Mouse (Mus musculus): ENCODE measurements around the gene Mvb12b. TPM values are rescaled to one million over a fixed set of nuclear protein-coding genes. Genes with fewer than 3 reads are reported as not detected.

Mvb12b gene
- polyA plus RNA-seq, 1 experiment from 2014 or later, result 30.9 TPM

DNA sequence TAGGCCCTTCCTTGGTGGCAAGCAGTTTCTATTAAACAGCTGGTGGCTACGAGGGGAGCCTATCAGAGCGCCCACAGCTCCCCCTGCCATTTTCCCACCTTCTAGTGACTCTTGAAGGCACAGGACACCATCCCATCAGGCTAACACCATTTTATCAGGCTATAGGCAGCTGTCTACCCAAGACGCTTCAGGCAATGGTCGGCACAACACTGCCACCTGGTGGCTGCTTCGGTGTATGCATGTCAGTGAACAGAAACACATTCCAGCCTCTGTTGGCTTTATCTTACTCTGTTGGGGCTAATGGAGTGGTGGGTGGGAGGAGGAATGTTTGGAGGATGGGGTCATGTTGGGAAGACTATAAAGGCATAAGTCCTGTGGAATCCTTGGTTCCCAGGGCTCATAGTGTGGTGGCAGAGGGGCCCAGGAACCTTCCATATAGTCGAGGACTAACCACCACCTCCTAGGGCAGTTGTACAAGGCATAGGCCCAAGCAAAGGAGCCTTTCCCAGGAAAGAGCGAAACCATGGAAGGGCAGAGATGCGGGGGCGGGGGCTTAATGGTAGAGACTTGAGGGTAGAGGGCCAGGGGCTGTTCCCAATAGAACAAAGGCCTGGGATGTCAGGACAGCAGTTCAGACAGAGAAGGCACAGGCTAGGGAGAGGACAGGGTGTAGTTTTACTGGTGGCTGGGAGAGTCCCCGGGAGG is 152.8 kb downstream of the Mvb12b start:
- no peak overlapping the region for H3K27ac ChIP-seq (ENCODE audit: low read depth, low read length)
- H3K9me3 ChIP-seq (ENCODE audit: control insufficient read depth, low read length), result no peaks in the 10 kb centered on the region
- no peak overlapping the region for H3K9ac ChIP-seq (ENCODE audit: low read length)
- no peaks in the 10 kb centered on the region for H3K36me3 ChIP-seq (ENCODE audit: control insufficient read depth, insufficient read depth, low read length)
- H3K27me3 ChIP-seq (ENCODE audit: control insufficient read depth, insufficient read depth, low read length), result no peaks in the 10 kb centered on the region; the same call in 1 of the 2 replicates
- no peak overlapping the region for H3K4me2 ChIP-seq (ENCODE audit: low read depth, low read length, severe bottlenecking)
- peak; percentile 92 for DNase-seq (ENCODE audit: low spot score)
- WGBS, result 43% methylated on average over 10 of the region's 10 CpGs
- ATAC-seq (replicated peaks; ENCODE audit: low FRiP score), result 0 out of 2 replicates have a peak, but pooled peaks have one; percentile 19
- H3K4me1 ChIP-seq (replicated peaks; ENCODE audit: control insufficient read depth, insufficient read depth, low read length), result no peaks in the 10 kb centered on the region
- no peak overlapping the region for H3K4me3 ChIP-seq (ENCODE audit: low read depth, low read length)

DNA sequence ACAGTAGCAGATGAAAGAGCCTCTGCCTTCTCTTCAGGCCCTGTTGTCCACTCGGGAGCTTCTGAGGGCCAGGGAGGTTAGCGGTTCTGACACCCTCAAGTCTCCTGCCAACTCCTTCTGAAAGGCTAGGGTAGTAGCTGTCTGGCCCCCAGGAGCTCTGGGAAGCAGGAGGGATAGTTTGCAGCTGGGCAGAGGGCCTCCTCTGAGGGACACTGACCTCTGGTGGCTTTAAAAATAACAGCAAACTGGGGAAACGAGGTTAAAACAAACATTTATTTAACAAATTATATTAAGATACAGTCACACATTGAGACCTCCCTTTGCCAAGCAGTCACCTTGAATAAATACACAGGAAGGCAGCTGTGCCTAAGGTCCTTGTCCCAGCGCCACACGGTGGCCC is 158.0 kb downstream of the Mvb12b start:
- no peak for DNase-seq (ENCODE audit: low spot score)
- H3K9ac ChIP-seq (ENCODE audit: low read length), result no peak overlapping the region
- 38% methylated on average over 5 of the region's 5 CpGs for WGBS
- no peaks in the 10 kb centered on the region for H3K9me3 ChIP-seq (ENCODE audit: control insufficient read depth, low read length)
- ATAC-seq (replicated peaks; ENCODE audit: low FRiP score), result no peak
- no peak overlapping the region for H3K27ac ChIP-seq (ENCODE audit: low read depth, low read length)
- H3K4me1 ChIP-seq (replicated peaks; ENCODE audit: control insufficient read depth, insufficient read depth, low read length), result no peaks in the 10 kb centered on the region
- H3K4me2 ChIP-seq (ENCODE audit: low read depth, low read length, severe bottlenecking), result no peak overlapping the region
- no peaks in the 10 kb centered on the region for H3K27me3 ChIP-seq (ENCODE audit: control insufficient read depth, insufficient read depth, low read length)
- no peak overlapping the region for H3K4me3 ChIP-seq (ENCODE audit: low read depth, low read length)
- no peaks in the 10 kb centered on the region for H3K36me3 ChIP-seq (ENCODE audit: control insufficient read depth, insufficient read depth, low read length)

DNA sequence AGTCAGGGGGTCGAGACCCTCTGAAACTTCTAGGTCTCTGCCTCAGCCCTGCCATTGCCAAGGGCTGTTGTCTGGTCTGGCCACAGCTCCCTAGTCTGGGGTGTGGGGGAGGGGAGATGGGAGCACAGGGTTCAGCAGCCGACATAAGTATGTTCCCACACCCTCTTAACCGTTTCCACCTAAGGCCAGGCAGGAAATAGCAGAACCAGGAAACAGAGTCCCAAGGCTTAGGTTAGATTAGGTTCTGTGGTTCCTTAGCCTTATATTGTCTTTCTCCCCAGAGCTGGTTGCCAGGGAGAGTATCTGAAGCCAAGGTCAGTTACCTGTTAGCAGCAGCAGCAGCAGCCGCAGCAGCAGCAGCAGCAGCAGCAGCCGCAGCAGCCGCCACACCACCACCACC is 160.5 kb downstream of the Mvb12b start:
- no peak overlapping the region for H3K27ac ChIP-seq (ENCODE audit: low read depth, low read length)
- no peak overlapping the region for H3K4me2 ChIP-seq (ENCODE audit: low read depth, low read length, severe bottlenecking)
- H3K9ac ChIP-seq (ENCODE audit: low read length), result no peak overlapping the region
- no peak overlapping the region for H3K4me3 ChIP-seq (ENCODE audit: low read depth, low read length)
- ATAC-seq (replicated peaks; ENCODE audit: low FRiP score) (no peak), DNase-seq (ENCODE audit: low spot score) (no peak)
- H3K4me1 ChIP-seq (replicated peaks; ENCODE audit: control insufficient read depth, insufficient read depth, low read length), result no peaks in the 10 kb centered on the region
- H3K27me3 ChIP-seq (ENCODE audit: control insufficient read depth, insufficient read depth, low read length), result no peaks in the 10 kb centered on the region
- H3K9me3 ChIP-seq (ENCODE audit: control insufficient read depth, low read length), result no peaks in the 10 kb centered on the region
- no peaks in the 10 kb centered on the region for H3K36me3 ChIP-seq (ENCODE audit: control insufficient read depth, insufficient read depth, low read length)
- 72% methylated on average over 6 of the region's 6 CpGs for WGBS

DNA sequence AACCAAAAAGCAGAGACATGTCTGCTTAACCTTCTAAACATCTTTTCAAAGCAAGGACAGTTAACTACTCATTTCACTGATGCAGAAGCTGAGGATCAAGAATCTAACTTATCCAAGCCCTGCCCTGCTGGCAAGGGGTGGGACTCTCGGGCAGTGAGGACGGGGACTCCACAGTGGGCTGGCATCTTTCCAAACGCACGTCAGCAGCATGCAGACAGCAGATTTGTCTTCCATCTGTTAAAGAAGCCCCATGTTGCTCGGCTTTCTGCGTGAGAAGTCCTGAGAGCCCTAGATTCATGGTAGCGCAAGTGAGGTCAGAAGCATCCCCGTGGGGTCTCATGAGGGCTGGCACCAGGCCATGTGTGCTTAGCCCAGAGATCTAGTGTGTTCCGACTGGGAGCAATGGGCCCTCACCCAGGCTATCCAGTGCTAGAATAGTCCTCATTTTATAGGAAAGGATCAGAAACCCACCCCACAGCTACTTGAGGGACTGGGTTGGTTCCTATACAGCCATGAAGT is 167.3 kb downstream of the Mvb12b start:
- WGBS, result 61% methylated on average over 9 of the region's 9 CpGs
- no peak overlapping the region for H3K27ac ChIP-seq (ENCODE audit: low read depth, low read length)
- H3K9me3 ChIP-seq (ENCODE audit: control insufficient read depth, low read length), result no peaks in the 10 kb centered on the region
- no peak overlapping the region for H3K4me3 ChIP-seq (ENCODE audit: low read depth, low read length)
- H3K36me3 ChIP-seq (ENCODE audit: control insufficient read depth, insufficient read depth, low read length), result no peaks in the 10 kb centered on the region
- H3K4me2 ChIP-seq (ENCODE audit: low read depth, low read length, severe bottlenecking), result no peak overlapping the region
- H3K27me3 ChIP-seq (ENCODE audit: control insufficient read depth, insufficient read depth, low read length), result peaks cover 11% of the 10 kb centered on the region
- H3K4me1 ChIP-seq (replicated peaks; ENCODE audit: control insufficient read depth, insufficient read depth, low read length), result peaks cover 10% of the 10 kb centered on the region
- DNase-seq (ENCODE audit: low spot score), result no peak
- H3K9ac ChIP-seq (ENCODE audit: low read length), result no peak overlapping the region
- no peak for ATAC-seq (replicated peaks; ENCODE audit: low FRiP score)

DNA sequence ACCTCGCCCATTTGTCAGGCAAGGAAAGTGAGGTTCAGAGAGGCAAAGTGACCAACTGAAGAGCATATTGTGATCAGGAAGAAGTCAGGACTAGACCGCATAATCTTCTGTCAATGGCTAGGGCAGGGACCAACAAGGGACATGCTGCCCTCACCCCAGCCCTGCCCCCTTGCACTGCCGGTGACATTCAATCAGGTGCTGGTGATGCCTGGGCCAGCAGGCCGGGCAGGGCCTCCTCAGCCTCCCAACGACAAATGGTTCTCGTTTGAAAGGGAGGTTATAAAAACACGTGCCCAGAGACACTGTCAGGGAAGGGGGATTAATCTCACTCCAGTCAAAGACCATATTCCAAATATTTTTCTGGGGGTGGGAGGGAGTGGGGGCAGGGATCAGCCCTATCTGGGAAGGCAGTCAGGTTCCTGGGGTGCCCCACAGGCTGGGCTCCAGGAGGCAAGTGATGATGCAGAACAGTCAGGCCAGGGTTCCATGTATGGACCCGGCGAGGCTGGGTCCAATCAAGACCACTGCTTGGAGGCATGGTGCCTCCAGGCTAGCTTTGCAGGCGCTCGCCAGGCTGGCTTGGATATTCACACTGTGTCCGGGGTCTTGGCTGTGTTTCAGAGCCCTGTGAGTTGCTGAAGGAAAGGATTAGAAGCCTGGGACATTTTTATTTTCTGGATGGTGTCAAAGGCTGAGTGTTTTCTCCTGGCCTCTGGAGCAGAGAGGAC is 168.2 kb downstream of the Mvb12b start:
- DNase-seq (ENCODE audit: low spot score) (no peak), ATAC-seq (replicated peaks; ENCODE audit: low FRiP score) (no peak)
- Histone ChIP-seq H3K27me3 (ENCODE audit: control insufficient read depth, insufficient read depth, low read length) (peaks cover 17% of the 10 kb centered on the region), H3K4me3 (ENCODE audit: low read depth, low read length) (no peak overlapping the region), H3K4me1 (replicated peaks; ENCODE audit: control insufficient read depth, insufficient read depth, low read length) (peaks cover 17% of the 10 kb centered on the region), H3K4me2 (ENCODE audit: low read depth, low read length, severe bottlenecking) (no peak overlapping the region), H3K27ac (ENCODE audit: low read depth, low read length) (0 out of 2 replicates have a peak overlapping the region, but pooled peaks have one; percentile 21), H3K36me3 (ENCODE audit: control insufficient read depth, insufficient read depth, low read length) (no peaks in the 10 kb centered on the region), H3K9me3 (ENCODE audit: control insufficient read depth, low read length) (no peaks in the 10 kb centered on the region), H3K9ac (ENCODE audit: low read length) (no peak overlapping the region)
- WGBS, result 51% methylated on average over 12 of the region's 12 CpGs

DNA sequence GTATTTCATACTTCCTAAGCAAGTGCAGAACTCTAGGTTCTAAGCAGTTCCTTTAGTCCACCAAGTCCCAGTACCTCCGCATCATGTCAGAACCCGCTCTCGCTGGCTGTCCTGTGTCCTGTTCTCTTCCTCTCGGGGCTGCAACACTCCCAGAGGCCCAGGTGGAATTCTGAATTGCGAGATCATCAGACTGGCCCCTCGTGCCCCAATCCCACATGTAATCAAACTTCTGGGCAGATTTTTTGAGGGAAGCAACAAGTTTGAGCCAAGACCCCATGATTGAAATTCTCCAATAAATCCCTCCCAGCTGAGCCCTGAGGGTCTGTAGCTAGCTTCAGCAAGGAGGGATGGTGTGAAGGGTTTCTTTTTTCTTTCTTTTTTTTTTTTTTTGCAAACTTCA is 169.2 kb downstream of the Mvb12b start:
- no peak overlapping the region for H3K4me3 ChIP-seq (ENCODE audit: low read depth, low read length)
- WGBS, result 67% methylated on average over 6 of the region's 6 CpGs
- no peak for ATAC-seq (replicated peaks; ENCODE audit: low FRiP score)
- H3K9me3 ChIP-seq (ENCODE audit: control insufficient read depth, low read length), result no peaks in the 10 kb centered on the region
- H3K9ac ChIP-seq (ENCODE audit: low read length), result no peak overlapping the region; the same call in 1 of the 2 replicates
- peaks cover 17% of the 10 kb centered on the region for H3K27me3 ChIP-seq (ENCODE audit: control insufficient read depth, insufficient read depth, low read length)
- no peak overlapping the region for H3K27ac ChIP-seq (ENCODE audit: low read depth, low read length)
- DNase-seq (ENCODE audit: low spot score), result no peak
- no peaks in the 10 kb centered on the region for H3K36me3 ChIP-seq (ENCODE audit: control insufficient read depth, insufficient read depth, low read length)
- H3K4me2 ChIP-seq (ENCODE audit: low read depth, low read length, severe bottlenecking), result no peak overlapping the region
- H3K4me1 ChIP-seq (replicated peaks; ENCODE audit: control insufficient read depth, insufficient read depth, low read length), result peaks cover 21% of the 10 kb centered on the region

DNA sequence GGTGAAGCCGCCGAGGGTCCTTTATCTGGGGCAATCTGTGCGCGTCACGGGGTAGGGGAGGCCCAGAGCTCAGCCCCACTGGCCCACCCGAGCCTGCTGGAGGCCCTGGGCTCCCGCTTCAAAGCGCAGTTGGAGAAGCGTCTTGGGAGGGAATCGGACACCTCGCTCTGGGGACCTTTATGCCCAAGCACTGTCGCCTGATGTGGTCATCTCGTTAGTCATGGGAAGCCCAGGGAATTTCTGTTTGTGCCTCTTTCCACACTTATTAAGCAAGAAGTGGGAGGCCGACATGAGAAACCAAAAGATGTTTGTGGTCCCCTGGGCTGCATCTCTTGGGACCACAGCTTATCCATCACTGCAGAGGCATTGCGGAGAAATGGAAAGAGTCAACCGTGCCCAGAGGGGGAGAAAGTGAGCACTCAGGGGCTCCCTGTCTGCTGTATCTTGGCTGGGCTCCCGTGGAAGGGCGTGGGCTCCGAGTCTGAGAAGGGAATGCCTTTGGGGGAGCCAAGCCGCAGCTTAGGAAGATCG is 169.9 kb downstream of the Mvb12b start:
- DNase-seq (ENCODE audit: low spot score) (no peak), ATAC-seq (replicated peaks; ENCODE audit: low FRiP score) (no peak)
- H3K4me1 ChIP-seq (replicated peaks; ENCODE audit: control insufficient read depth, insufficient read depth, low read length), result peaks cover 21% of the 10 kb centered on the region
- H3K27ac ChIP-seq (ENCODE audit: low read depth, low read length), result no peak overlapping the region
- H3K36me3 ChIP-seq (ENCODE audit: control insufficient read depth, insufficient read depth, low read length), result no peaks in the 10 kb centered on the region
- peak overlapping the region; percentile 29; the same call in 1 of the 2 replicates for H3K4me2 ChIP-seq (ENCODE audit: low read depth, low read length, severe bottlenecking)
- H3K9me3 ChIP-seq (ENCODE audit: control insufficient read depth, low read length), result no peaks in the 10 kb centered on the region
- H3K27me3 ChIP-seq (ENCODE audit: control insufficient read depth, insufficient read depth, low read length), result peaks cover 17% of the 10 kb centered on the region
- peak overlapping the region; percentile 32; the same call in 1 of the 2 replicates for H3K9ac ChIP-seq (ENCODE audit: low read length)
- no peak overlapping the region for H3K4me3 ChIP-seq (ENCODE audit: low read depth, low read length)
- 20% methylated on average over 21 of the region's 21 CpGs for WGBS

DNA sequence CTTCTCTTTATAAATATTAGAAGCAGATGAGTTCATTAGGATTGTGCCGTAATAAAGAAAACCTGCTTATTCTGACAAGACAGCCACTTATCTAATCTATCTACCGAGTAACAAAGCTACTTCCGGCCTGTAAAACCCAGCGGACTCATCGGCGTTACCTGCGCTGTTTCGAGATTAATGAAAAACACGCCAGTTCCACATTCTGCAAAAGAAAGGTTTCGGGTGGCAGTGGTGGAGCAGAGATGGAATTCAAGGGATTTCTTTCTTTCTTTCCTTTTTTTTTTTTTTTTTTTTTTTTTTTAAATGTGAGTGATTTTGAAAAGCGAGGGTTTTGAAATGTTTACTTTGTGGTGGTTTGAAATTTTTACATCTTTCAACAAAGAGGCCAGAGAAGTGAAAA is 170.4 kb downstream of the Mvb12b start:
- peaks cover 21% of the 10 kb centered on the region for H3K4me1 ChIP-seq (replicated peaks; ENCODE audit: control insufficient read depth, insufficient read depth, low read length)
- H3K27me3 ChIP-seq (ENCODE audit: control insufficient read depth, insufficient read depth, low read length), result peaks cover 17% of the 10 kb centered on the region
- H3K36me3 ChIP-seq (ENCODE audit: control insufficient read depth, insufficient read depth, low read length), result no peaks in the 10 kb centered on the region
- no peak for ATAC-seq (replicated peaks; ENCODE audit: low FRiP score)
- WGBS, result 57% methylated on average over 11 of the region's 11 CpGs
- no peaks in the 10 kb centered on the region for H3K9me3 ChIP-seq (ENCODE audit: control insufficient read depth, low read length)
- H3K4me2 ChIP-seq (ENCODE audit: low read depth, low read length, severe bottlenecking), result peak overlapping the region; percentile 29; the same call in 1 of the 2 replicates
- no peak overlapping the region for H3K9ac ChIP-seq (ENCODE audit: low read length)
- H3K27ac ChIP-seq (ENCODE audit: low read depth, low read length), result no peak overlapping the region
- DNase-seq (ENCODE audit: low spot score), result no peak
- no peak overlapping the region for H3K4me3 ChIP-seq (ENCODE audit: low read depth, low read length)
